Comparison of ENCODE assay signal across 8 mouse cellular contexts in genomic region chr5:75155741-75156553, GRCm38 (mm10). TPM values are rescaled to one million over a fixed set of nuclear protein-coding genes. Genes with fewer than 3 reads are reported as not detected.
DNase-seq lines count a peak whose midpoint lies in the region; ATAC-seq and TF ChIP-seq lines count a peak whose summit lies in the region.

No protein-coding gene starts in this region.

- H3K9me3 ChIP-seq in limb, embryonic 13.5 days = no peaks in the 10 kb centered on the region
- H3K9me3 ChIP-seq in midbrain, embryonic 14.5 days (ENCODE audit: control insufficient read depth, low read length) = no peaks in the 10 kb centered on the region

- 1% methylated on average over 52 of the region's 52 CpGs for WGBS in heart, adult 2 months
- under 1% methylated on average over 46 of the region's 52 CpGs for WGBS in limb, embryonic 13.5 days
- under 1% methylated on average over 52 of the region's 52 CpGs for WGBS in midbrain, embryonic 14.5 days
- 2% methylated on average over 52 of the region's 52 CpGs for WGBS in spleen, adult 2 months

- H3K4me3 ChIP-seq in heart, adult 2 months = peak overlapping the region; percentile 53
- peak overlapping the region; percentile 86 for H3K4me3 ChIP-seq in limb, embryonic 13.5 days
- peak overlapping the region; percentile 37 for H3K4me3 ChIP-seq in midbrain, embryonic 14.5 days (replicated peaks; ENCODE audit: low read depth, low read length)
- H3K4me3 ChIP-seq in spleen, adult 2 months (ENCODE audit: extremely low read depth, insufficient read depth, insufficient read length) = peak overlapping the region; percentile 29; the same call in 1 of the 2 replicates

- TF ChIP-seq CTCF in heart, adult 2 months (IDR thresholded peaks at IDR 0.05) = peak; percentile 86
- TF ChIP-seq CTCF in spleen, adult 2 months (IDR thresholded peaks at IDR 0.05; ENCODE audit: extremely low read depth, insufficient read depth, insufficient read length, insufficient replicate concordance) = peak; percentile 23; the same call in 1 of the 2 replicates

- peaks cover 19% of the 10 kb centered on the region for H3K27me3 ChIP-seq in heart, adult 2 months (ENCODE audit: control insufficient read depth, insufficient read depth, low read length)
- H3K27me3 ChIP-seq in limb, embryonic 13.5 days = no peaks in the 10 kb centered on the region
- H3K27me3 ChIP-seq in midbrain, embryonic 14.5 days (ENCODE audit: control insufficient read depth, insufficient read depth, low read length) = peaks cover 54% of the 10 kb centered on the region
- peaks cover 20% of the 10 kb centered on the region for H3K27me3 ChIP-seq in spleen, adult 2 months (ENCODE audit: control insufficient read depth, insufficient read depth, low read length)

- peak overlapping the region; percentile 83 for H3K4me2 ChIP-seq in limb, embryonic 13.5 days (replicated peaks)
- peak overlapping the region; percentile 74 for H3K4me2 ChIP-seq in midbrain, embryonic 14.5 days (ENCODE audit: low read length)

- peak; percentile 54 for TF ChIP-seq POLR2A in heart, adult 2 months (IDR thresholded peaks at IDR 0.05; ENCODE audit: insufficient read depth, low read depth, low read length)
- TF ChIP-seq POLR2A in spleen, adult 2 months (IDR thresholded peaks at IDR 0.05; ENCODE audit: low read depth, low read length) = no peak

- peak; percentile 92 for DNase-seq in adrenal gland, postnatal 14 days
- peak; percentile 90 for DNase-seq in embryo, embryonic 9.5 days (ENCODE audit: extremely low spot score)
- DNase-seq in heart, adult 2 months = peak; percentile 88 to 90
- DNase-seq in kidney, adult 18-20 months = peak; percentile 86
- peak; percentile 89 for DNase-seq in midbrain, embryonic 14.5 days
- peak in 1 of 2 experiments; percentile 47 for DNase-seq in spleen, adult 2 months (ENCODE audit: low read depth in 1 of 2, low spot score in 2 of 2)

- peak; percentile 69 for ATAC-seq in limb, embryonic 13.5 days (ENCODE audit: low FRiP score, low read depth)
- ATAC-seq in midbrain, embryonic 14.5 days (ENCODE audit: low FRiP score, low TSS enrichment) = peak; percentile 71
- ATAC-seq in monocyte, adult 5-6 weeks (replicated peaks; ENCODE audit: insufficient number of reproducible peaks, low FRiP score, low TSS enrichment, poor library complexity, severe bottlenecking) = no peak

- H3K9ac ChIP-seq in heart, adult 2 months (ENCODE audit: low read depth, low read length) = peak overlapping the region; percentile 60
- H3K9ac ChIP-seq in limb, embryonic 13.5 days = peak overlapping the region; percentile 95
- H3K9ac ChIP-seq in midbrain, embryonic 14.5 days (replicated peaks; ENCODE audit: low read length) = peak overlapping the region; percentile 34

- H3K79me2 ChIP-seq in heart, adult 2 months (replicated peaks; ENCODE audit: control insufficient read depth, insufficient read depth, low read length) = no peaks in the 10 kb centered on the region

- H3K27ac ChIP-seq in heart, adult 2 months = peak overlapping the region; percentile 58
- peak overlapping the region; percentile 100 for H3K27ac ChIP-seq in limb, embryonic 13.5 days
- no peak overlapping the region for H3K27ac ChIP-seq in midbrain, embryonic 14.5 days (replicated peaks; ENCODE audit: low read depth, low read length)
- 0 out of 2 replicates have a peak overlapping the region, but pooled peaks have one; percentile 20 for H3K27ac ChIP-seq in spleen, adult 2 months (ENCODE audit: insufficient read depth, low read length)

- H3K36me3 ChIP-seq in heart, adult 2 months (ENCODE audit: control insufficient read depth, insufficient read depth, low read length) = no peaks in the 10 kb centered on the region
- peaks cover 32% of the 10 kb centered on the region for H3K36me3 ChIP-seq in limb, embryonic 13.5 days
- no peaks in the 10 kb centered on the region for H3K36me3 ChIP-seq in midbrain, embryonic 14.5 days (ENCODE audit: control insufficient read depth, insufficient read depth, low read length)
- no peaks in the 10 kb centered on the region for H3K36me3 ChIP-seq in spleen, adult 2 months (ENCODE audit: control insufficient read depth, insufficient read depth, low read length)

- intact Hi-C loops in heart, adult 2 months (cut with DNase I) = loop anchor here (1.0 to 5.0 kb wide), 7 partner anchors 212 to 1469 kb away; partner anchors contain the start of gene Scfd2

- TF ChIP-seq EP300 in heart, adult 2 months (IDR thresholded peaks at IDR 0.05; ENCODE audit: insufficient read depth, low read depth, low read length) = no peak

- peaks cover 3% of the 10 kb centered on the region; the same call in 1 of the 2 replicates for H3K4me1 ChIP-seq in heart, adult 2 months (ENCODE audit: control insufficient read depth, insufficient read depth, low read length)
- H3K4me1 ChIP-seq in limb, embryonic 13.5 days = peaks cover 35% of the 10 kb centered on the region
- H3K4me1 ChIP-seq in midbrain, embryonic 14.5 days (ENCODE audit: control insufficient read depth, insufficient read depth, low read length) = peaks cover 8% of the 10 kb centered on the region; the same call in 1 of the 2 replicates
- H3K4me1 ChIP-seq in spleen, adult 2 months (ENCODE audit: control insufficient read depth, insufficient read depth, insufficient read length) = no peaks in the 10 kb centered on the region; the same call in 1 of the 2 replicates

RNA-seq across cellular contexts. Expression of gene Pdgfra, which starts 3.9 kb away (rescaled TPM):
- 26.8 and 33.8 TPM in 2 replicates for total RNA-seq in adrenal gland, postnatal 14 days (2021)
- total RNA-seq in heart, adult 2 months (2021) = 10 to 100 TPM; 27.8 to 29.3 TPM
- polyA plus RNA-seq in heart, adult 2 months (2012; rRNA removed) = 11.8 and 23.3 TPM in 2 replicates
- 120 and 137 TPM in 2 replicates for polyA plus RNA-seq in limb, embryonic 13.5 days (2015; fragmentation: Nextera tagmentation; extraction: Ambion mirVana)
- polyA plus RNA-seq in midbrain, embryonic 14.5 days (2014; fragmentation: Nextera tagmentation; extraction: Ambion mirVana) = 3.6 and 9.4 TPM in 2 replicates
- 6.7 and 7.8 TPM in 2 replicates for polyA plus RNA-seq in spleen, adult 2 months (2012; rRNA removed)
- not detected in 3 replicates for total RNA-seq in monocyte, adult 5-6 weeks (2017)

Comparison
In these comparisons a context has a peak if more than half of its experiments do, and no peak if none do; other contexts are left out.
1. H3K4me3 ChIP-seq: peak in every context shown above with its lines; median percentile 86 in limb, embryonic 13.5 days; 53 in heart, adult 2 months; 37 in midbrain, embryonic 14.5 days; 29 in spleen, adult 2 months.
2. H3K9ac ChIP-seq: peak in every context shown above with its lines; median percentile 95 in limb, embryonic 13.5 days; 60 in heart, adult 2 months; 34 in midbrain, embryonic 14.5 days.